Mouse (Mus musculus) CH12.LX (cell line): ENCODE measurements around the gene Iscu. TPM values are rescaled to one million over a fixed set of nuclear protein-coding genes. Genes with fewer than 3 reads are reported as not detected.
A peak's percentile ranks its signal among the peaks of the same experiment; 100 is the strongest.

ENCODE experiments used
- DNase-seq: peaks from one replicate; pipeline ENCODE4 v3.0.0-alpha.2; 2013; ENCODE audit errors: extremely low read depth
- H3K27ac ChIP-seq: 2 replicates; pipeline ENCODE4 v1.5.1; 2012; ENCODE audit warnings: low read depth, mild to moderate bottlenecking, control low read depth, moderate library complexity; ENCODE audit not compliant: insufficient read depth
- H3K27me3 ChIP-seq: replicated peaks from 2 replicates; pipeline ENCODE3; 2012; ENCODE audit warnings: inconsistent platforms
- H3K36me3 ChIP-seq, 2 experiments: replicated peaks in 1 of 2; 2 replicates each; pipeline versions ENCODE3 to v1.6.1; 2012; ENCODE audit warnings: inconsistent platforms in 1 of 2, low read length in 1 of 2, mild to moderate bottlenecking in 1 of 2, mixed read lengths in 1 of 2, moderate library complexity in 1 of 2; ENCODE audit not compliant: control insufficient read depth in 1 of 2, insufficient read depth in 1 of 2
- H3K4me1 ChIP-seq, 2 experiments: 2 replicates each; pipeline ENCODE4 v1.6.1; 2012; ENCODE audit warnings: inconsistent platforms in 1 of 2, moderate library complexity in 1 of 2; ENCODE audit not compliant: insufficient read depth in 2 of 2, control insufficient read depth in 1 of 2
- H3K4me2 ChIP-seq: 2 replicates; pipeline ENCODE4 v1.6.1; 2012; ENCODE audit warnings: low read depth, mild to moderate bottlenecking, control low read depth; ENCODE audit not compliant: poor library complexity, insufficient read depth, severe bottlenecking
- H3K4me3 ChIP-seq, 3 experiments: fragments of 150-350 bp in 1 of 3; sonication (generic) in 1 of 3; replicated peaks in 1 of 3; 2 replicates each; pipeline versions ENCODE3 to v1.5.1; 2011 to 2012; ENCODE audit warnings: low read depth in 2 of 3, low read length in 2 of 3, mild to moderate bottlenecking in 2 of 3, moderate library complexity in 2 of 3, control low read depth in 1 of 3, improper control_type of control experiment in 1 of 3, inconsistent platforms in 1 of 3, mixed read lengths in 1 of 3; ENCODE audit not compliant: poor library complexity in 1 of 3
- H3K79me2 ChIP-seq: replicated peaks from 2 replicates; pipeline ENCODE4 v1.6.1; 2012; ENCODE audit warnings: mild to moderate bottlenecking, moderate library complexity; ENCODE audit not compliant: control insufficient read depth, poor library complexity, insufficient read depth, severe bottlenecking; ENCODE audit errors: extremely low read depth
- H3K9ac ChIP-seq: 2 replicates; pipeline ENCODE4 v1.6.1; 2012; ENCODE audit warnings: low read depth, mild to moderate bottlenecking, control low read depth, moderate library complexity; ENCODE audit not compliant: insufficient read depth
- H3K9me3 ChIP-seq: replicated peaks from 2 replicates; pipeline ENCODE3; 2012; ENCODE audit warnings: low read length, inconsistent platforms, mixed read lengths
- CHD2 ChIP-seq: IDR thresholded peaks from 2 replicates; pipeline ENCODE4 v1.6.1; 2011; ENCODE audit warnings: low read length, improper control_type of control experiment
- CTCF ChIP-seq, 2 experiments: IDR thresholded peaks in 1 of 2; conservative IDR thresholded peaks in 1 of 2; 2 replicates each; pipeline ENCODE4 v1.5.1; 2011 to 2012; ENCODE audit warnings: low read depth in 2 of 2, low read length in 2 of 2, improper control_type of control experiment in 1 of 2, inconsistent platforms in 1 of 2, mild to moderate bottlenecking in 1 of 2, moderate library complexity in 1 of 2
- E2F4 ChIP-seq: IDR thresholded peaks from 2 replicates; pipeline ENCODE4 v1.6.1; 2011; ENCODE audit warnings: low read depth, low read length, improper control_type of control experiment; ENCODE audit not compliant: insufficient replicate concordance
- EP300 ChIP-seq: IDR thresholded peaks from 2 replicates; pipeline ENCODE4 v1.6.1; 2011; ENCODE audit warnings: low read length, improper control_type of control experiment
- IRF4 ChIP-seq: IDR thresholded peaks from 2 replicates; pipeline ENCODE4 v1.6.1; 2014; ENCODE audit warnings: low read depth, mild to moderate bottlenecking, inconsistent platforms, low read length, improper control_type of control experiment
- JUN ChIP-seq: IDR thresholded peaks from 2 replicates; pipeline ENCODE4 v1.6.1; 2011; ENCODE audit warnings: low read depth, mild to moderate bottlenecking, low read length, improper control_type of control experiment, moderate library complexity; ENCODE audit not compliant: insufficient read depth
- KAT2A ChIP-seq: IDR thresholded peaks from 2 replicates; pipeline ENCODE4 v1.6.1; 2012; ENCODE audit warnings: low read length, improper control_type of control experiment, inconsistent platforms; ENCODE audit not compliant: insufficient replicate concordance
- MAFK ChIP-seq: IDR thresholded peaks from 2 replicates; pipeline ENCODE4 v1.6.1; 2011; ENCODE audit warnings: low read length, improper control_type of control experiment; ENCODE audit not compliant: insufficient replicate concordance
- MEF2A ChIP-seq: IDR thresholded peaks from 2 replicates; pipeline ENCODE4 v1.6.1; 2014; ENCODE audit warnings: low read depth, mild to moderate bottlenecking, inconsistent platforms, low read length, improper control_type of control experiment, borderline replicate concordance
- NRF1 ChIP-seq: IDR thresholded peaks from 2 replicates; pipeline ENCODE4 v1.6.1; 2014; ENCODE audit warnings: low read depth, mild to moderate bottlenecking, inconsistent platforms, low read length, improper control_type of control experiment, moderate library complexity
- PAX5 ChIP-seq: IDR thresholded peaks from 2 replicates; pipeline ENCODE4 v1.6.1; 2012; ENCODE audit warnings: low read length, inconsistent platforms, mixed read lengths
- POLR2AphosphoS2 ChIP-seq: IDR thresholded peaks from 2 replicates; pipeline ENCODE4 v1.6.1; 2011; ENCODE audit warnings: low read depth, low read length, improper control_type of control experiment
- RAD21 ChIP-seq: IDR thresholded peaks from 2 replicates; pipeline ENCODE4 v1.6.1; 2011; ENCODE audit warnings: low read depth, mild to moderate bottlenecking, low read length, improper control_type of control experiment, moderate library complexity
- RCOR1 ChIP-seq: conservative IDR thresholded peaks from 2 replicates; pipeline ENCODE4 v1.6.1; 2012; ENCODE audit warnings: low read depth, mild to moderate bottlenecking, inconsistent platforms, low read length, improper control_type of control experiment
- SMC3 ChIP-seq: IDR thresholded peaks from 2 replicates; pipeline ENCODE4 v1.6.1; 2011; ENCODE audit warnings: low read depth, low read length, improper control_type of control experiment
- TCF12 ChIP-seq: IDR thresholded peaks from 2 replicates; pipeline ENCODE4 v1.6.1; 2014; ENCODE audit warnings: low read depth, mild to moderate bottlenecking, inconsistent platforms, low read length, improper control_type of control experiment
- ZC3H11A ChIP-seq: IDR thresholded peaks from 2 replicates; pipeline ENCODE4 v1.6.1; 2012; ENCODE audit warnings: low read depth, mild to moderate bottlenecking, inconsistent platforms, low read length, improper control_type of control experiment
- dilution Hi-C: fragments of 300-500 bp; cut with MboI; formaldehyde crosslinking; loops from 2 replicates; pipeline ENCODE4 v1.14.3; 2020; ENCODE audit warnings: low sequenced_read_pairs; ENCODE audit not compliant: extremely low pct_unique_long_range_greater_than_20kb, extremely low pct_ligation_motif_present
- in situ Hi-C: fragments of 300-500 bp; cut with MboI; formaldehyde crosslinking; loops from 3 replicates; pipeline ENCODE4 v1.14.3; 2019; ENCODE audit warnings: low sequenced_read_pairs, low pct_ligation_motif_present, low pct_unique_long_range_greater_than_20kb, mixed read lengths
- polyA plus RNA-seq: library from polyadenylated mRNA; unstranded; fragments of >175 nt; gene quantifications from 2 replicates; pipeline ENCODE4 v1.2.1, GENCODE M21; 2012; ENCODE audit warnings: low read depth; ENCODE audit not compliant: insufficient read length
- total RNA-seq, 2 experiments: library from RNA; depleted of rRNA; stranded (reverse); fragments of 300-350 nt in 1 of 2; fragments of >200 nt in 1 of 2; gene quantifications; 2 replicates each; pipeline ENCODE4 v1.2.3; 2012 to 2014

The Iscu gene
- total and polyA plus RNA-seq, 3 experiments, result 72.1 to 86.7 (median 79.3) TPM

- Histone ChIP-seq H3K27me3 (peaks cover 55% of the 10 kb centered on the region), H3K79me2 (no peaks in the 10 kb centered on the region), H3K4me1 (peaks cover 3 to 7% of the 10 kb centered on the region in 2 experiments; a peak in 3 of 4 replicates), H3K27ac (no peak overlapping the region), H3K4me2 (no peak overlapping the region), H3K36me3 (no peaks in the 10 kb centered on the region), H3K9ac (no peak overlapping the region), H3K4me3 (no peak overlapping the region), H3K9me3 (peaks cover 6% of the 10 kb centered on the region)
- TF ChIP-seq TCF12, result no peak
- 0 out of 2 replicates have a peak, but pooled peaks have one; percentile 16 for TF ChIP-seq CHD2
- no peak for DNase-seq
- dilution Hi-C loops, result no loop called here
- in situ Hi-C loops, result no loop called here
Observed at GRCm38 (mm10) chr5:113723567-113724237, 48.8 kb upstream of the Iscu start.

- Histone ChIP-seq H3K4me3 (no peak within 1 kb of the TSS), H3K4me1 (peaks cover 3 to 7% of the 10 kb centered on the region in 2 experiments; a peak in 3 of 4 replicates), H3K9ac (no peak within 1 kb of the TSS)
- peak; percentile 84 for DNase-seq
- TF ChIP-seq RCOR1, result no peak
- peak; percentile 58 for TF ChIP-seq ZC3H11A
- TF ChIP-seq EP300, result no peak
- no peak for TF ChIP-seq KAT2A
- peak; percentile 18; the same call in 1 of the 2 replicates for TF ChIP-seq IRF4
- TF ChIP-seq E2F4, result no peak
- TF ChIP-seq NRF1, result no peak
- TF ChIP-seq JUN, result no peak
- no peak for TF ChIP-seq MEF2A
- TF ChIP-seq MAFK, result no peak
- TF ChIP-seq SMC3, result peak; percentile 94
- TF ChIP-seq CTCF (conservative IDR thresholded peaks at IDR 0.05 in 1 of 2, IDR thresholded peaks at IDR 0.05 in 1 of 2; ENCODE audit: low read depth in 2 of 2, low read length in 2 of 2), result peak; percentile 55 to 91; a peak in 3 of 4 replicates
- no peak for TF ChIP-seq PAX5
- no peak for TF ChIP-seq CHD2
- peak; percentile 94 for TF ChIP-seq RAD21
- TF ChIP-seq POLR2AphosphoS2, result no peak
- TF ChIP-seq, all 38 proteins: peak for 5
- H3K79me2 ChIP-seq, result no peaks in the 10 kb centered on the region
- no peaks in the 10 kb centered on the region for H3K36me3 ChIP-seq
- dilution Hi-C loops (no loop called here), in situ Hi-C loops (no loop called here)
- H3K27ac ChIP-seq, result no peak within 1 kb of the TSS
- peaks cover 53% of the 10 kb centered on the region for H3K27me3 ChIP-seq
- H3K9me3 ChIP-seq, result peaks cover 7% of the 10 kb centered on the region
- H3K4me2 ChIP-seq, result no peak within 1 kb of the TSS
Observed at GRCm38 (mm10) chr5:113724446-113724845, 48.1 kb upstream of the Iscu start, which contains the start of gene 1700069L16Rik. Gene 1700069L16Rik, minus strand, starts transcription at chr5:113724772.
